Mouse (Mus musculus): ENCODE measurements around the gene Dnajc9. TPM values are rescaled to one million over a fixed set of nuclear protein-coding genes. Genes with fewer than 3 reads are reported as not detected.

Dnajc9 gene
- 10 to 100 TPM; 24.7 to 25.4 TPM for total RNA-seq (2021)
- long read RNA-seq, experiment 1, transcript Dnajc9-201 (5 exons, 1,631 nt), result major isoform, 9 of 14 reads
- long read RNA-seq, experiment 1, partial matches to known transcripts, result 0 of 14 reads
- long read RNA-seq, experiment 1, other reads (novel, unspliced or antisense), result 1 of 14 reads
- long read RNA-seq, experiment 2, transcript Dnajc9-201 (5 exons, 1,631 nt), result major isoform, 9 of 17 reads
- long read RNA-seq, experiment 2, partial matches to known transcripts, result 0 of 17 reads
- long read RNA-seq, experiment 2, other reads (novel, unspliced or antisense), result 4 of 17 reads

GRCm38 (mm10) chr14:20388441-20389129 is at the start of gene Dnajc9:
Dnajc9 (minus strand) TSS chr14:20388910.
- peak within 1 kb of the TSS; percentile 68 for H3K4me3 ChIP-seq
- H3K27ac ChIP-seq, result peak within 1 kb of the TSS; percentile 89
- intact Hi-C loops (cut with DNase I), result no loop called here
- DNase-seq (ENCODE audit: extremely low spot score in 1 of 2, low spot score in 2 of 2), result peak; percentile 96
- no peak for TF ChIP-seq CTCF (IDR thresholded peaks at IDR 0.05)

- Histone ChIP-seq H3K27ac (no peak overlapping the region), H3K4me3 (no peak overlapping the region)
- no peak for DNase-seq (ENCODE audit: extremely low spot score in 1 of 2, low spot score in 2 of 2)
- TF ChIP-seq CTCF (IDR thresholded peaks at IDR 0.05), result no peak
- intact Hi-C loops (cut with DNase I), result no loop called here
Observed at GRCm38 (mm10) chr14:20436976-20437375, 48.3 kb upstream of the Dnajc9 start.

- Histone ChIP-seq H3K27ac (no peak overlapping the region), H3K4me3 (no peak overlapping the region)
- intact Hi-C loops (cut with DNase I), result no loop called here
- no peak for DNase-seq (ENCODE audit: extremely low spot score in 1 of 2, low spot score in 2 of 2)
- no peak for TF ChIP-seq CTCF (IDR thresholded peaks at IDR 0.05)
Observed at GRCm38 (mm10) chr14:20432420-20432819, 43.7 kb upstream of the Dnajc9 start.

- DNase-seq (ENCODE audit: extremely low spot score in 1 of 2, low spot score in 2 of 2), result no peak
- H3K27ac ChIP-seq, result no peak overlapping the region
- TF ChIP-seq CTCF (IDR thresholded peaks at IDR 0.05), result no peak
- intact Hi-C loops (cut with DNase I), result no loop called here
- H3K4me3 ChIP-seq, result no peak overlapping the region
Observed at GRCm38 (mm10) chr14:20431726-20432125, 43.0 kb upstream of the Dnajc9 start.

DNA sequence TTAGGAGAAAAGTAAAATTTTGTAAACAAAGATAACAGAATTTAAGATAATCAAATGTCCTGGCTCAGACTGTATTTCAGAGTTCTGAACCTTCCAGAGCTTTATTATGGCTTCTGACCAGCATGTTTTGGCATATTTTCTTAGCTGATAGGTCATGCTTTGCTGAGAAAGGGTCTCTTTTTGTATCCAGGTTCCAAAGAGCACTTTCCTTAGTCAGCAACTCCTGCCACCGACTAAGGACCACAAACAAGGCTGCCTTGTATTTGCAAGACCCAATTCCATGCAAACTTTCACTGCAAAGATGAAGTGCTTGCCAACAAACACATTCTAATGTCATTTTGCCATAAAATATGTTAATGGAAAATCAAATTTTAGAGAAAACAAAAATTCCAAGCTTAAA is 41.1 kb upstream of the Dnajc9 start:
- no peak for TF ChIP-seq CTCF (IDR thresholded peaks at IDR 0.05)
- H3K27ac ChIP-seq, result no peak overlapping the region
- H3K4me3 ChIP-seq, result no peak overlapping the region
- intact Hi-C loops (cut with DNase I), result no loop called here
- DNase-seq (ENCODE audit: extremely low spot score in 1 of 2, low spot score in 2 of 2), result no peak

GRCm38 (mm10) chr14:20428593-20428992 is 39.9 kb upstream of the Dnajc9 start:
- H3K27ac ChIP-seq, result no peak overlapping the region
- intact Hi-C loops (cut with DNase I), result no loop called here
- no peak for DNase-seq (ENCODE audit: extremely low spot score in 1 of 2, low spot score in 2 of 2)
- TF ChIP-seq CTCF (IDR thresholded peaks at IDR 0.05), result no peak; the same call in none of the 2 replicates
- no peak overlapping the region for H3K4me3 ChIP-seq

DNA sequence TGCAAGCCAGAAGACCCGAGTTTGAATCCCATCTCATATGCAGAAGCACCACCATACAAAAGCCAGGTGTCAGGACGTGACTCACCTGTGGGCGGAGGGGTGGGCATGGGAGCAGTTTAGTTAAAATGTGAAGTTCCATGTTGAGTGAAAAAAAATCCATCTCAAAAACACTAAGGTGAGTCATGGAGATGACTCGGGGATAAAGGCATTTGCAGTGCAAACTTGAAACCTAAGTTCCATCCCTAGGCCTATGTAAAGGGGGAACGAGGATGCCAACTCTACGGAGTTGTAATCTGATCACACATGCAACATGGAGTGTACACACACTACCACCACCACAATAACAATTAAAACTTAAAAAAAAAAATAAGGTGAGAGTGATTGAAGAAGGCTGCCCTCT is 34.3 kb upstream of the Dnajc9 start:
- no peak for DNase-seq (ENCODE audit: extremely low spot score in 1 of 2, low spot score in 2 of 2)
- intact Hi-C loops (cut with DNase I), result no loop called here
- Histone ChIP-seq H3K27ac (no peak overlapping the region), H3K4me3 (no peak overlapping the region)
- TF ChIP-seq CTCF (IDR thresholded peaks at IDR 0.05), result no peak

GRCm38 (mm10) chr14:20422257-20422656 is 33.5 kb upstream of the Dnajc9 start:
- intact Hi-C loops (cut with DNase I), result no loop called here
- Histone ChIP-seq H3K27ac (no peak overlapping the region), H3K4me3 (no peak overlapping the region)
- no peak for TF ChIP-seq CTCF (IDR thresholded peaks at IDR 0.05)
- no peak for DNase-seq (ENCODE audit: extremely low spot score in 1 of 2, low spot score in 2 of 2)

GRCm38 (mm10) chr14:20400071-20400470 is 11.4 kb upstream of the Dnajc9 start:
- no peak for DNase-seq (ENCODE audit: extremely low spot score in 1 of 2, low spot score in 2 of 2)
- no peak overlapping the region for H3K27ac ChIP-seq
- intact Hi-C loops (cut with DNase I), result loop anchor here (2.0 to 5.0 kb wide), 3 partner anchors 47 to 261 kb away; partner anchors contain the start of gene Ppp3cb
- no peak overlapping the region for H3K4me3 ChIP-seq
- peak; percentile 76 for TF ChIP-seq CTCF (IDR thresholded peaks at IDR 0.05)

GRCm38 (mm10) chr14:20398864-20399263 is 10.2 kb upstream of the Dnajc9 start:
- no peak overlapping the region for H3K4me3 ChIP-seq
- no peak overlapping the region for H3K27ac ChIP-seq
- intact Hi-C loops (cut with DNase I), result no loop called here
- TF ChIP-seq CTCF (IDR thresholded peaks at IDR 0.05), result peak; percentile 42
- no peak for DNase-seq (ENCODE audit: extremely low spot score in 1 of 2, low spot score in 2 of 2)

GRCm38 (mm10) chr14:20397220-20397619 is 8.5 kb upstream of the Dnajc9 start:
- no peak for DNase-seq (ENCODE audit: extremely low spot score in 1 of 2, low spot score in 2 of 2)
- H3K27ac ChIP-seq, result no peak overlapping the region
- TF ChIP-seq CTCF (IDR thresholded peaks at IDR 0.05), result no peak
- intact Hi-C loops (cut with DNase I), result no loop called here
- H3K4me3 ChIP-seq, result no peak overlapping the region

GRCm38 (mm10) chr14:20393205-20393913 is 4.6 kb upstream of the Dnajc9 start, which contains the start of gene Mrps16:
Mrps16 (minus strand) TSS chr14:20393634.
- Histone ChIP-seq H3K27ac (peak within 1 kb of the TSS; percentile 97), H3K4me3 (peak within 1 kb of the TSS; percentile 99)
- TF ChIP-seq CTCF (IDR thresholded peaks at IDR 0.05), result peak; percentile 100
- intact Hi-C loops (cut with DNase I), result loop anchor here (1.0 to 5.0 kb wide), 2 partner anchors 45 to 571 kb away; partner anchors contain the start of genes Ecd, Fam149b and Rtraf
- DNase-seq (ENCODE audit: extremely low spot score in 1 of 2, low spot score in 2 of 2), result peak; percentile 89 to 95
